Mouse (Mus musculus) olfactory bulb, adult 2 months (tissue): Measurements from ENCODE around the gene Slc31a1. TPM values are rescaled to one million over a fixed set of nuclear protein-coding genes. Genes with fewer than 3 reads are reported as not detected.
A peak's percentile ranks its signal among the peaks of the same experiment; 100 is the strongest.

ENCODE experiments used
- H3K27ac ChIP-seq: fragments of 200-500 bp; 2 replicates; pipeline ENCODE4 v1.5.1; 2012; ENCODE audit warnings: low read depth, low read length; ENCODE audit not compliant: insufficient read depth
- H3K4me1 ChIP-seq: fragments of 200-500 bp; 2 replicates; pipeline ENCODE4 v1.6.1; 2012; ENCODE audit warnings: low read length; ENCODE audit not compliant: control insufficient read depth, insufficient read depth
- H3K4me3 ChIP-seq: fragments of 200-500 bp; 2 replicates; pipeline ENCODE4 v1.5.1; 2012; ENCODE audit warnings: mild to moderate bottlenecking, low read depth, low read length, moderate library complexity; ENCODE audit not compliant: insufficient read depth
- CTCF ChIP-seq: fragments of 200-500 bp; IDR thresholded peaks from 2 replicates; pipeline ENCODE4 v1.5.1; 2012; ENCODE audit warnings: low read depth, mild to moderate bottlenecking, low read length, moderate library complexity; ENCODE audit not compliant: insufficient read depth
- POLR2A ChIP-seq: fragments of 200-500 bp; IDR thresholded peaks from 2 replicates; pipeline ENCODE4 v1.6.1; 2012; ENCODE audit warnings: mild to moderate bottlenecking, low read depth, low read length, moderate library complexity; ENCODE audit not compliant: insufficient read depth
- WGBS: fragments of 180-500 bp; shearing (Covaris S2); methylation state at CpG from one replicate; pipeline ENCODE4 v1.1.7; 2018; 5-methylcytosine and 5-hydroxymethylcytosine counted together
- polyA plus RNA-seq: library from polyadenylated mRNA; stranded (reverse); fragments of >200 nt; gene quantifications from 2 replicates; pipeline ENCODE4 v1.2.4, GENCODE M21; 2012; ENCODE audit warnings: low replicate concordance; ENCODE audit not compliant: missing spikeins, insufficient read depth, insufficient read length

The Slc31a1 gene
- not detected in 2 replicates for polyA plus RNA-seq

- WGBS, result under 1% methylated on average over 50 of the region's 51 CpGs
- TF ChIP-seq POLR2A, result peak; percentile 72
- TF ChIP-seq CTCF, result no peak
- peak within 1 kb of the TSS; percentile 64 for H3K4me3 ChIP-seq
Measured at GRCm38 (mm10) chr4:62360088-62360804, at the start of gene Slc31a1, which contains the start of gene Fkbp15. TSS of gene Slc31a1 (plus strand) at chr4:62360727. TSS of gene Fkbp15 (minus strand) at chr4:62360548.

GRCm38 (mm10) chr4:62312821-62313220, 47.7 kb upstream of the Slc31a1 start:
- WGBS, result 100% methylated on average over 2 of the region's 2 CpGs
- TF ChIP-seq CTCF, result no peak
- TF ChIP-seq POLR2A, result no peak
- Histone ChIP-seq H3K4me1 (no peaks in the 10 kb centered on the region), H3K4me3 (no peak overlapping the region), H3K27ac (no peak overlapping the region)

More at GRCm38 (mm10) chr4:62360088-62360804, at the start of gene Slc31a1, which contains the start of gene Fkbp15:
- peak within 1 kb of the TSS; percentile 72 for H3K27ac ChIP-seq
- no peaks in the 10 kb centered on the region for H3K4me1 ChIP-seq

- Histone ChIP-seq H3K4me3 (no peak overlapping the region), H3K4me1 (no peaks in the 10 kb centered on the region), H3K27ac (no peak overlapping the region)
- no peak for TF ChIP-seq POLR2A
- 84% methylated on average over 9 of the region's 9 CpGs for WGBS
Measured at GRCm38 (mm10) chr4:62313641-62314211, 46.8 kb upstream of the Slc31a1 start.

GRCm38 (mm10) chr4:62314516-62314915, 46.0 kb upstream of the Slc31a1 start:
- no peak for TF ChIP-seq CTCF
- no peak for TF ChIP-seq POLR2A
- no peaks in the 10 kb centered on the region for H3K4me1 ChIP-seq
- no peak overlapping the region for H3K4me3 ChIP-seq
- no peak overlapping the region for H3K27ac ChIP-seq
- WGBS, result 85% methylated on average over 3 of the region's 3 CpGs

GRCm38 (mm10) chr4:62316456-62316855, 44.1 kb upstream of the Slc31a1 start:
- Histone ChIP-seq H3K4me1 (no peaks in the 10 kb centered on the region), H3K27ac (no peak overlapping the region), H3K4me3 (no peak overlapping the region)
- TF ChIP-seq CTCF (no peak), POLR2A (no peak)
- WGBS, result 83% methylated on average over 2 of the region's 2 CpGs

- 72% methylated on average over 1 of the region's 1 CpGs for WGBS
Measured at GRCm38 (mm10) chr4:62318294-62318693, 42.2 kb upstream of the Slc31a1 start.

GRCm38 (mm10) chr4:62322684-62323083, 37.8 kb upstream of the Slc31a1 start:
- Histone ChIP-seq H3K4me1 (no peaks in the 10 kb centered on the region), H3K4me3 (no peak overlapping the region), H3K27ac (no peak overlapping the region)
- TF ChIP-seq CTCF, result no peak
- no peak for TF ChIP-seq POLR2A
- 89% methylated on average over 3 of the region's 3 CpGs for WGBS

More at GRCm38 (mm10) chr4:62318294-62318693, 42.2 kb upstream of the Slc31a1 start:
- TF ChIP-seq POLR2A (no peak), CTCF (no peak)
- Histone ChIP-seq H3K4me3 (no peak overlapping the region), H3K27ac (no peak overlapping the region), H3K4me1 (no peaks in the 10 kb centered on the region)

- Histone ChIP-seq H3K4me1 (no peaks in the 10 kb centered on the region), H3K4me3 (no peak overlapping the region), H3K27ac (no peak overlapping the region)
- no peak for TF ChIP-seq CTCF
- no peak for TF ChIP-seq POLR2A
Measured at GRCm38 (mm10) chr4:62326111-62326510, 34.4 kb upstream of the Slc31a1 start.

- TF ChIP-seq POLR2A, result no peak
- no peak for TF ChIP-seq CTCF
- Histone ChIP-seq H3K27ac (no peak overlapping the region), H3K4me3 (no peak overlapping the region), H3K4me1 (no peaks in the 10 kb centered on the region)
- 87% methylated on average over 6 of the region's 6 CpGs for WGBS
Measured at GRCm38 (mm10) chr4:62328941-62329660, 31.4 kb upstream of the Slc31a1 start.
